Mouse (Mus musculus): ENCODE measurements around the gene Npas3.

DNA sequence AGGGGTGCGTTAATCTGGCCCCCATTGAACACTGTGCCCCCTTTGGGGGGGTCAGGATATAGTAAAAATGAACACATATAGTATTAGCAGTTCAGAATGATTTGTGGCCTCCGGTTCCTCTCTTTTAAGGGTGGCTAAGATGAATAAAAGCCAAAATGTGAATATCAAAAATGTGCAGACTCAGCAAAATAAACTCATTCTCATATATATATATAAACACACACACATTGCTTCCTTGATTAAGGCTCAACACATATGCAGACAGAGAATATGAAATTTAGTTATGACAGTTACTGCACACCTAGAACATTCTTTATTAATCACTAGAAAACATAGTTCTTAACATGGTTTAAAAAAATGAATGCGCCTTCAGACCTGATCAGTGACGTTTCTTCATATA, 430.7 kb downstream of the Npas3 start:
- TF ChIP-seq CTCF (IDR thresholded peaks at IDR 0.05; ENCODE audit: insufficient read depth, low read depth, low read length) (no peak), POLR2A (IDR thresholded peaks at IDR 0.05; ENCODE audit: insufficient read depth, low read depth, low read length) (no peak)

Data from olfactory bulb, adult 2 months (tissue).